Mouse (Mus musculus): ENCODE results near the gene Mapk12. TPM values are rescaled to one million over a fixed set of nuclear protein-coding genes. Genes with fewer than 3 reads are reported as not detected.

The Mapk12 gene
- 1 to 10 TPM; 6.7 to 8.2 TPM for total RNA-seq (2021)
- long read RNA-seq, experiment 1, partial matches to known transcripts = 0 of 4 reads
- long read RNA-seq, experiment 1, other reads (novel, unspliced or antisense) = 4 of 4 reads
- long read RNA-seq, experiment 2, partial matches to known transcripts = 0 of 3 reads
- long read RNA-seq, experiment 2, other reads (novel, unspliced or antisense) = 2 of 3 reads

DNA sequence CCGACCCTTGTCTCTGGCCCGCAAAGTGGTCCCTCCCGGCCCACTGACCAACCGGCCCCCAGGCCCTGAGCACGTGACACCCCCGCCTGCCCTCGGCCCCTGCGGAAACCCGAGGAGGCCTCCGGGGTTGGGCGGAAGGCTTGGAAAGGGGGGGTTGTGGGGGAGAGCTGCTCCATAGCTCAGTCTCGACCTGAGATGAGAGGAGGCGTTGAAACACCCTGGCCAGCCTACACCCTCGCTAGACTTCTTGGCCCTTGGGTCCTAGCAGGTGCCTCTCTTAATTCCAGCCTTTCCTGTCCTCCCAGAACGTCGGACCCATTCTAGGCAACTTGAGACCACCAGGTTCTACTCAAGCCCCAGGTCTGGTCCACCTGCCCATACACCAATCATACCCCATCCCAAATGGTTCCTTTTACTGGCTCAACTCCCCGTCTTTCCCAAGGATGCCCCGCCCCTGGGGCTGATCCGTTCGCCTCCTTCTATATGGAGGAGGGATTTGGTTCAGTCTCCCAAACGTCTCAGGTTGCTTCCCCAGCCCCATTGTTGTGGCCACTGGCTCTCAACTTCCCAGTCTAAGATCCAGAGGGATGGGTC, at the start of gene Mapk12:
Gene Mapk12 (minus strand): TSS at position 45 of the 594 bp plus-strand sequence.
- DNase-seq (ENCODE audit: low spot score in 2 of 2) = peak in 1 of 2 experiments; percentile 43
- intact Hi-C loops (cut with DNase I) = no loop called here

GRCm38 (mm10) chr15:89184937-89185227, 44.4 kb upstream of the Mapk12 start:
- no peak for DNase-seq (ENCODE audit: low spot score in 2 of 2)
- intact Hi-C loops (cut with DNase I) = no loop called here

DNA sequence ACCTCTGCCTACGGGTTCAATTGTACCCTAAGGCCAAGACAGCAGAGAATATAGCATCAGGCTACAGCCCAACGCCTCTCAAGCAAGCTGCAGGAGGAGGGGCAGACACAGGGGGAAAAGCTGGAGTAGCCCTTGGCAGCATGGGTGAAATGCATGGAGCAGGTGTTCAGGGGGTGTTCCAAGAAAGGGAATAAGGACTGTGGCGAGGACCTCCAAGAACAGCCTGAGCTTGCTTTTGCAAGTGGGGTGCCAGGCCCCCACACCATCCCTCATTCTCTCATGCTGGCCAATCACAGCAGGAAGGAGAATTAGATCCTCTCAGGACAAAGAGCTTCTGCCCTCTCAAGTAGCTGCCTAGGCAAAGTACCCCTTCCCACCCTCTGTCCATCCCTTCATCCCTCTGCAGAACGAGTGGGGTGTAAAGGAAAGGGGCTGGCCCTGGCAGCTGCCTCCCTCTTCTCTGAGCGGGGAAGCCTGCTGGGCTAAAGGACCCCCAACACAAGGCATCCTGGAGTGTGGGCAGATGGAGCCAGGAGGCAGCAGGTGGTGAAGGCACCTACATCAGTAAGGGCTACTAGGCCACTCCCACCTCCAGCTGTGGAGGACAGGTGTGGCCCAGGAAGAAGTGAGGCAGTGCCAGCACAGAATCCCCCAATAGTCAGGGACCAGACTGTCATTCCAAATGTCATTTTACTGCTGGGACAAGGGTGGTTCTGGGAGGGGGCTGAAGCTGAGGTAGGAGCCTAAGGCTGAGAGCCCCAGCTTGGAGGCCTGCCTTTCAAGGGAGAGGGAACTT, 43.8 kb upstream of the Mapk12 start:
- intact Hi-C loops (cut with DNase I) = no loop called here
- DNase-seq (ENCODE audit: low spot score in 2 of 2) = no peak

DNA sequence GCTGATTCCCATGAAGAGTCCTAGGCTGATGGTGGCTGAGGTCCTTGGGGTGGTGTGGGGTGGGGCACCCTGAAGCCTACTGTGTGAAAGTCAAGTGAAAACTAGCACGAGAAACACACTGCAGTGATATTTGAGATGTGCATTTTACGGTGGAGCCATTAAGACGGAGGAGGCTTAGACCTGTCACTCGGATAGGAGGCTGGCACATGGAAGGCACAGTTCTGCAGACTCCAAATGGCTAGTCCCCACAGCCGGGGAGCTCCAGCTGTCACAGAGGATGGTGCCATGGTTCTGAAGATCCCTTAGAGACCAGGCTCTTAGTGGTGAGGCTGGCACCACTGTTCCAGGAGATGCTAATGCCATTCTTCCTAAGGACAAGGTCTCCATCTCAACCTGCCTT, 42.3 kb upstream of the Mapk12 start:
- intact Hi-C loops (cut with DNase I) = no loop called here
- no peak for DNase-seq (ENCODE audit: low spot score in 2 of 2)

DNA sequence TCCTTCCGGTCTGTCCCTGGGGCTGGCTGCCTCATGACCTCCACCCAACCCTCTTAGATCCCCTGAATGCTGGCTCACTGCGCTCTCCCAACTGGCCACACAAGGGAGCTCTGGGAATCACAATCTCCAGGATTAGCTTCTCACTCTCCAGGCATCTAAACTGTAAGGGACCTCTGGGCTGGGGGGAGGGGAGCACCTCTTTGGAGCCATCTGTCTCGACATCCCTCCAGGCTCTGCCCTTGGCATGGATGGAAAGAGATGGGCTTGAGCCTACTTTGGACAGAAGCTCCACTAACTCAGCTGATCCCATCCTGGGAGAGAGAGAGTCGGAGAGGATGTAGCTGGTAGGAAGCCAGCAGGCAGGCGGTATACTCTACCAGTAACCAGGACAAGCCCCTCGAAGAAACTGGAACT, 41.8 kb upstream of the Mapk12 start:
- no peak for DNase-seq (ENCODE audit: low spot score in 2 of 2)
- intact Hi-C loops (cut with DNase I) = no loop called here

GRCm38 (mm10) chr15:89181561-89182270, 41.2 kb upstream of the Mapk12 start:
- intact Hi-C loops (cut with DNase I) = loop anchor here (1.0 kb wide), 1 partner anchor 30 kb away; the partner anchor contains the start of gene Ppp6r2

GRCm38 (mm10) chr15:89180571-89181229, 40.2 kb upstream of the Mapk12 start, which contains the start of gene Plxnb2:
Gene Plxnb2 (minus strand): TSS chr15:89180788.
- intact Hi-C loops (cut with DNase I) = loop anchor here (1.0 kb wide), 1 partner anchor 31 kb away; the partner anchor contains the start of gene Ppp6r2
- DNase-seq (ENCODE audit: low spot score in 2 of 2) = peak; percentile 77 to 88

More at GRCm38 (mm10) chr15:89181561-89182270, 41.2 kb upstream of the Mapk12 start:
- no peak for DNase-seq (ENCODE audit: low spot score in 2 of 2)

GRCm38 (mm10) chr15:89180081-89180541, 39.6 kb upstream of the Mapk12 start:
- intact Hi-C loops (cut with DNase I) = no loop called here
- no peak for DNase-seq (ENCODE audit: low spot score in 2 of 2)

GRCm38 (mm10) chr15:89179630-89179964, 39.1 kb upstream of the Mapk12 start:
- no peak for DNase-seq (ENCODE audit: low spot score in 2 of 2)
- intact Hi-C loops (cut with DNase I) = no loop called here

DNA sequence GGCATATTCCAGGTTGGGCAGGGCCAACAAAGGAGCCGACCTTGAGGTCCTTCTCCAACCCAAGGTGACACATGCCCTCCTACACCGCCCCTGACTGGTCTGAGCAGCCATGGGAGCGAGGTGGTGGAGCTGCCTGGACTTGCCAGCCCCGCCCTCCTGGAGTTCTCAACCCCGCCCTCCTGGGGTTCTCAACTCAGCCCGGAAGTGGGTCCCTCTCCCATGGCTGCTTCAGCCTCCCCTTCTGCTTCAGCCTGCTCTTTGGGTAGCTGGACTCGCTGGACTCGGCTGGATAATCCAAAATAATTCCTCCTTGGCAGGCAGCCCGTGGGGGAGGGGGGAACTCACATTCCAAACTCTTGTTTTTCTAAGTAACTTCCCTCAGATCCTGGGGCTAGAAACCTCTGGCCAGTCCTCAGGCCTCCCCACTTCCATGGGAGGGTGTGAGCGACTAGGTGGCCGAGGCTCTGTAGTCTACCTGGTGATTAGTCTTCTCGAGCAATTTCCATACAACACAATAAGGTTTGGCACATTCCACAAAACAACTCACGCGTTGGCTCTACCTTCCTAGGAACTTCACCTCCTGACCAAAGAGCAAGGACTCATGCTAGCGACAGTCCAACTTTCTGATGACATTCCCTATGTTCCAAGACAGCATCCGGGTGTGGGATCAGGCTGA, 38.6 kb upstream of the Mapk12 start:
- intact Hi-C loops (cut with DNase I) = no loop called here
- DNase-seq (ENCODE audit: low spot score in 2 of 2) = no peak

DNA sequence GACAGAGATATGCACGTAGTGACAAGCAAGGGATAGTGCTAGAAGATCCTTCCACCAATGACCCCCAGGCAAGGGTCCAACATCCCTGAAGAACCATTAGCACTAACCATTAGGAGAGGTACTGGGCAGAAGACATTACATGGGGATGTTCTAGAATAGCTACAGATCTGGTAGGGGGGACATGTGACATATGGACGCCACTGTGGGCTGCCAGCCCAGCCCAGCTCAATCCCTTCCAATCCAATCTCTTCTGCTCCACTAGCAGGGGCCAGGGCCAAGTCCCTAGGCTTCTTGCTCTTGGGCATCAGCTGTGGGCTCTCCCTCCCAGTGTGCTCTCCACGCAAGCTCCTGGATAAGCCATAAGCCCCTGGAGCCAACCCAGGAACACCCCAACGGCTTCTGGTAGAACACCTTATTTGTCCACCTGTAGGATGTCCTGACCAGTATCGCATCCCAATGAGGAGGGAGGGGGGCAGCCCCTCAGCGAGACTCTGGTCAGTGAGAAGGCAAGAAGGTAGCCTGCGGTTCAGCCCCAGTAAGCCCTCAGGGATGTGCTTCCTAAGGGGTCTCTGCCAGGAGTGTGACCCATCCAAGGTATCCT, 37.9 kb upstream of the Mapk12 start:
- no peak for DNase-seq (ENCODE audit: low spot score in 2 of 2)
- intact Hi-C loops (cut with DNase I) = no loop called here

DNA sequence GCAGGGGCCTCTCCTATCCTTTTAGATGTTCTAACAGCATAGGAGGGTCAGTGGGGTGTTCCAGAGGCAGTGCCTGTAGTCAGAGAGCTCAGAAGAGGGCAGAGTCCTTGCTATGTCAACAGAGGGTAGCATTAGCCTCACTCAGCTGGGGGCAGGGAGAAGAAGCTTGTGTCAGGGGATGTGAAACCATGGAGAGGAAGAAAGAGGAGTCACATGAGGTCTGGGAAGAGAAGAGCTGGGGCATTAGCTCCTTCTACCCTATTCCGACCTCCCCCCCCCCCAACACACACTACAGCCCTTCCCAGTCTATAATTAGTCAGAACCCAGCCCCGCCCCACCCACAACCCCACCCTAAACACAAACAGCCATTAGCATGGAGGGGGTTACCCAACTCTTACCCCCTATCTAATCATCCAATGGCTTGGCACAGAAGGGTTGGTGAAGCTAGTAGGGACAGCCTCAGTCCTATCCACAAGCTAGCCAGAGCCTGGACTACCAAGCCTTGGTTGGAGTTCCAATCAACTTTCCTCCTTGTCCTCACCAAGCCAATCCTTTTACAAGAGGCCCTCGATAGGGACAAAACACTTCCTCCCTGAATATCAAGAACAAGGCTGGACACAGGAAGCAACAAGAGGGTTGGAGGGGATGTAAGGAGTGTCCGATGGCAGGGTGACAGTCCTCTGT, 37.2 kb upstream of the Mapk12 start:
- no peak for DNase-seq (ENCODE audit: low spot score in 2 of 2)

GRCm38 (mm10) chr15:89177121-89177520, 36.6 kb upstream of the Mapk12 start:
- intact Hi-C loops (cut with DNase I) = no loop called here
- peak in 1 of 2 experiments; percentile 69 for DNase-seq (ENCODE audit: low spot score in 2 of 2)

More for the DNA sequence above, 37.2 kb upstream of the Mapk12 start:
- intact Hi-C loops (cut with DNase I) = no loop called here

- DNase-seq (ENCODE audit: low spot score in 2 of 2) = no peak
- intact Hi-C loops (cut with DNase I) = no loop called here
These were observed 35.1 kb upstream of the Mapk12 start for GRCm38 (mm10) chr15:89175411-89176155.

GRCm38 (mm10) chr15:89174889-89175339, 34.4 kb upstream of the Mapk12 start:
- DNase-seq (ENCODE audit: low spot score in 2 of 2) = no peak
- intact Hi-C loops (cut with DNase I) = no loop called here

- no peak for DNase-seq (ENCODE audit: low spot score in 2 of 2)
- intact Hi-C loops (cut with DNase I) = no loop called here
These were observed 33.4 kb upstream of the Mapk12 start for GRCm38 (mm10) chr15:89173906-89174214.
